Mouse (Mus musculus) sigmoid colon, adult 10 weeks (tissue): ENCODE results near the gene Aadat. TPM values are rescaled to one million over a fixed set of nuclear protein-coding genes. Genes with fewer than 3 reads are reported as not detected.

Experiments used
- polyA plus RNA-seq: library from polyadenylated mRNA; stranded (reverse); fragments of 350-450 nt; fragmentation: Illumina TruSeq; extraction: RNeasy Lipid Tissue Mini Kit (QIAGEN cat#74804); gene quantifications from one replicate; pipeline ENCODE4 v1.2.3, GENCODE M21; 2014; ENCODE audit warnings: low read depth, low replicate concordance

Gene Aadat
- not detected for polyA plus RNA-seq

DNA sequence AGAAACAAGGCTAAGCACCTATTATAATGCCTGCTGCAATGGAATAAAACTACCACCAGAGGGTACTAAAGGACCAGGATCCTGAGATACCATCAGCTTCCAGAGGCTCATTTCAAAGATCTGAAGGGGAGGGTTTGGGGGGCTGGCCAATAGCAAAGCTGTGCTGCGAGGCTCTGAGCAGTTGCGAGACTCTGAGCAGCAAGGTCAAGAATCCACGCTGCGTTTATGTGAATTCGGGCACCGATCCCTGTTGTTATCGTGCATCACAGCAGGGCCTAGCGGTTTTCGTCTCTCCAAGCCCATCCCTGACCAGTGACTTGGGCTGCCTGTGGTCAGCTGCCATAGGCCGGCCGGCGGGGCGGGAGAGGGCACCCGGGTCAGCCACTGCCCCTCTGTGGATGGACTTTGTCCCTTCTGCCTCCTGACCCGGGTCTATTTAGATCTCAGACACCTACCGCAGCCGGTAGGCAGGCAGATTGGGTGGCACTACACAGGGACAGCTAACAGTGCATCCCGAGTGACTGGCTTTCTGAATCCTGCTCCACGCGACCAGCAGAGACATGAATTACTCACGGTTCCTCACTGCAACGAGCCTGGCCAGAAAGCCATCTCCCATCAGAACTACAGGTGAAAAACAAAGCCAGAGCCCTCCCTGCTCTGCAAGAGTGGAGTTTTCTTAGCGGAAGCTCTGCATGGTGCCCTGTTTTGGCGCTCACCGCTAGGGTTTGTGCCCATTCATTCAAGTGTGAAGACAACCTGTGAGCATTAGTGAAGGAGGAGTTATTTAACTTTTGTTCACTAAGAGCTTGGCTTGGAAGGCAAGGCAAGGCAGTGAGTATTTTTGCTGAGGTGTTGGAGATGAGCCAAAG lies at the start of gene Aadat:
TSS of gene Aadat (plus strand) at position 280 of the 869 bp plus-strand sequence.

DNA sequence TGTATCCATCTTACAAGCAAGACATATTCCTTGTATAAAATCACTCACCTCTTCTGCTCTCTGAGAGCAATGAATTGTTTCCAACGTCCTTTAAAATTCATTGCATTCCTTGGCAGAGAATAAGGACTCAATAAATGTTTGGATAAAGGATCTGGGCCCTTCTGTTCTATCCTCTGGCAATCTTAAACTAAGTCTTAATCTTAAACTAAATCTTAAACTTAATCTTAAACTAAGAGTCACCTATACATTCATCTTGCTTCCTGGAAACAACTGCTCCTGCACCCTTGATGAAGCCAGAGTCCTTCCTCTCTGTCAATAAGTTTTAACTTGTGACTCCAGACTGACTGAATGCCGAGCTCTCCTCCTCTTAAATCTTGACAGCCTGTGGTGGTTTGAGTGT lies 2.6 kb upstream of the Aadat start, which contains the start of gene Gm10283:
TSS of gene Gm10283 (minus strand) at position 101 of the 400 bp plus-strand sequence.

Other genes starting within 250 kb of the Aadat start
- not detected for gene Gm10283, start 2.7 kb upstream of the Aadat start, polyA plus RNA-seq
- gene Mfap3l, start 126.9 kb downstream of the Aadat start, polyA plus RNA-seq, result 21.6 TPM